Mouse (Mus musculus) left cerebral cortex, postnatal 10 days (tissue): Measurements from ENCODE around the gene Arl15. TPM values are rescaled to one million over a fixed set of nuclear protein-coding genes. Genes with fewer than 3 reads are reported as not detected.
A peak's percentile ranks its signal among the peaks of the same experiment; 100 is the strongest.

Experiments used
- DNase-seq, 2 experiments: peaks; one replicate each; pipeline ENCODE4 v3.0.0; 2021 to 2022; ENCODE audit warnings: low spot score in 2 of 2, mixed read lengths in 1 of 2; ENCODE audit errors: extremely low spot score in 1 of 2
- intact Hi-C: fragments of 180-260 bp; cut with DNase I; formaldehyde crosslinking; loops from one replicate; pipeline ENCODE4 v1.15.1; 2025
- total RNA-seq, 2 experiments: library from RNA; stranded (reverse); gene quantifications; 2 replicates each; pipeline ENCODE4 v1.2.3; 2021

Gene Arl15
- total RNA-seq, 2 experiments from 2014 or later, result 53.8 to 59.3 TPM

DNA sequence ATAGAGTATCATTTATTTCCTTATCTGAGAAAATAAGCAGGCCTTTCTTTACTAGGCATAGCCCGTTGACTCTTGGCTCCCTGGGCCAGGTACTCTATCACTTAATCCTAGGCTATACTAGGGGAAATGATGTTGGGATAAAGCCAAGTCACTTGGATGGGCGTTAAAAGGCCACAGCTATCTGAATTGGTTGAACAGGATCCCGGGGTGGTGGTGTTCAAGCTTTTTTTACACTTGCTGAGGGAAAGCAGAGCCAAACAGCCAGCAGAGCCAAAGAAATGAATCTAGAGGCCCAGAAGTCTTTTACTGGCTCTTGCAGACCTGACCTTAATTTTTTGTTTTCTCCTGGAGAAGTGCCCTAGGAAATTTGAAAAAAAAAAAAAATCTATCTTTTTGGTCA, 145.4 kb downstream of the Arl15 start:
- DNase-seq, result no peak
- intact Hi-C loops, result no loop called here

DNA sequence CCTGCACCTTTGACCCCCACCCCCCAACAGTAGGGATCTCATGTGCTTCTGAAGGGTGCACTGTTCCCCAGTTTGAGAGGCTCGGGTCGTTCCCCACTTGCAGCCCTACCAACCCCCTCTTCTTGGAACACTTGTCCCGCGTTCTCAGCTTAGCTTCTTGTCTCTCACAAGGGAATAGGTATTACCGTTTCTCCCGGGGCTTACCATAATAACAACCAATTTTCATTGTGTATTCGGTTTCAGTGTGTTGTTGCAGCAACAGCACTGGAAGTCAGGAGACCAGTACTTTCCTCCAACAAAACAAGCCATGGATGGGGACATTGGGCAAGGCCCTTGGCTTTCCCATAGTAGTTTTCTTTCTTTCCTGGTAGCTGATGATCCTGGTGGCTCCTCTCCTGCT, 145.8 kb downstream of the Arl15 start:
- intact Hi-C loops, result no loop called here
- DNase-seq, result no peak

DNA sequence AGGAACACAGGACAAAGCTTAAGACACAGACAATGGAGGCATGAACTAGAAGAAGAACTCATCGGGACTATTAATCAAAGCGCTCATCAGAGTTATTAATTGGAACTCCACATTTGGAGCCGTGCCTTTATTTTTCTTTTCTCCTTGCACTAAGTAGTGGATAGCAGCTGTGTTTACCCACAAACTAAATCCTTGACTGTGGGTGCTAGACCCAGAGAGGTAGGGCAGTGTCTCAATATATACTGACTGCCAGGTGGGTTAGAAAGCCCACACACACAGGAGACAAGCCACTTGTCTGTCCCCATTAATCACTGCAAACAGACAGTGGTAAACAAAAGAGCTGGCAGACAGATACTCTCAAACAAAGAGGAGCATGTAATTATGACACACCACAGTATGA, 147.6 kb downstream of the Arl15 start:
- DNase-seq, result no peak
- intact Hi-C loops, result no loop called here

DNA sequence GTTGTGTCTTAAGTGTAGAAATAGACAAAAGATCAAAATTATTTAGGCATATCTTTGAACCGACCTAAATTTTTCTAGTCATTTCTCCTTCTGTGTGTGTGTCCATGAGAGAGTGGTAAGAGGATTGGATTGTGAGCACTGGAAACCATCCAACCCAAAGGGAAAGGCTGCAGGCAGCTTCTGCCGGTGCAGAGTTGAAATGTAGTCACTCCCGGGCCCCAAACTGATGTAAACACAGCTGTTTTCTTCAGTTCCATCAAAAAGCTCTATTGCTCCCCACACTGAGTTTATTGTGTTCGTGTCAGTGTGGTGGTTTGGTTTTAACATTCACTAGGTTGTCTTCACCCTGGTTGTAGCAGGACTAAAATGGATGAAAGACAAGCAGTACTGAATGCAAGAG, 153.2 kb downstream of the Arl15 start:
- intact Hi-C loops, result no loop called here
- no peak for DNase-seq

DNA sequence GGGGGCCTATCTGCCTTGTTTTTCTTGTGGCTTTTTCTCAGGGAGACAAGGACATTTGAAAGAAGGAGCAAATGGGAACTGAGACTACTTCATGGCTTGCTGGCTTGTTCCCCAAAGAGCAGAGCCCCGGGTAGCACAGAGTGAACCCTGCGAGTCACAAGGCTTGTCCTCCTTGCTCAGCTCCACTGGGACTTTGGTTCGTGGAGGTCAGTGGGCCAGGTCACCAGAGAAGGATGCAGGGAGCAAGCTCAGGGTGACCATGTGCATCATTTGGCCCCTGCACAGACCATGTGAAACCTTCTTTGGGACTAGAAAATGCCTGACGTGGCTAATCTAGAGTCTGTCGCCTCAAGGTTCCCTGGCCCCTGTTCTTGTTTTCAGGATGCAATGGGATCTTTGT, 155.4 kb downstream of the Arl15 start:
- peak in 1 of 2 experiments; percentile 27 for DNase-seq
- intact Hi-C loops, result no loop called here

DNA sequence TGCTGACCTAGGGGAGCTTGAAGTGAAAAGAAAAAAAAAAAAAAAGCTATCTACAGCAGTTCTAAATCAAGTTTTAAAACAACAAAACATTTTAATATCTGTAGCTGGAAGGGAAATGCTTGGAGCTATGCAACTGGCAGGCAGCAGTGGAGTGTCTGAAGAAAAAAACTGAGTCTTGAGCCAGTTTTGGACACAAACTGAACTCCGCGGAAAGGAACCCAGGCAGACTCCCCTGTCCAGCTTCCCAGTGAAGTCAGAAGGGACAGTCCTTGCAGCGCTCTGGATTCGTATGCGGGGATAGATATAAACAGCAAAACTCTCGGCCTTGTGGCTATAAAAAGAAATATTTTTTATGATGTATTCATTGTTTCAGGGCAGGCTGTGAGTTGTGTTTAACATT, 155.8 kb downstream of the Arl15 start:
- DNase-seq, result no peak
- intact Hi-C loops, result no loop called here

DNA sequence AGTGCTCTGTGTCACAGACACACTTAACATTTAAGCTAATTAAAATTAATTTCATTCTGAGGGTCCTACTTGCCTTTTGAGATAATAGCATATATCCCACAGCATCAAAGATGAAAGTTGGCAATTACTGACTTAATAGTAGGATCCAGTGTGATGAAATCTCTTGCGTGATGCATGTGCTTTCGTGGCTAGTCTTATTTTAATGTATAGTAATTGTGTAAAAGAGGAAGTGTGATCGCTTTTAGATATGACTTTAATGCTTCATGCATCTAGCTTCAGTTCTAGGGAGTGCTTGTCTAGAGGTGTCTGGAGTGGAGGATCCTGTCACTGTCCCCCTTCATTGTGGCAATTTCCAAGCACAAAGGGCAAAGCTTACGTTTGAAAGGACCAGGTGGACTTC, 163.1 kb downstream of the Arl15 start:
- DNase-seq, result no peak

DNA sequence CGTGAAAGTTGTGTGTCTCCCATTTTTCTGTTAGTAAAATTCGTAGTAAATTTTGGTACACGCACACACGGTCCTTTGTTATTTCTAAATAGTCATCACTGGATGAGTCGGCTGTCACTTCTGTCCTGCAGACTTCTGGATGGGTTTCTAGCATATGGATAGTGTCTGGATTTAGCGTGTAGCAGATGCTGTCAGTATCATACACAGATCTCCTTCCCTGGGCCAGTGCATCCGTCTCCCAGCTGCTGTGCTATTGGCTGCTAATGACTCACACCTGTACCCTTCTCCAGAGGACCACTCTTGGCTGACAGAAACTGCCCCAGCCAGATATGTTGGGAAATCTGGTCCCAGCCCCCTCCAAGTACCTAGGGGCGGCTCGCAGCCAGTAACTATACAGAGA, 170.6 kb downstream of the Arl15 start:
- DNase-seq, result no peak
- intact Hi-C loops, result no loop called here

More for the DNA sequence above, 163.1 kb downstream of the Arl15 start:
- intact Hi-C loops, result no loop called here

DNA sequence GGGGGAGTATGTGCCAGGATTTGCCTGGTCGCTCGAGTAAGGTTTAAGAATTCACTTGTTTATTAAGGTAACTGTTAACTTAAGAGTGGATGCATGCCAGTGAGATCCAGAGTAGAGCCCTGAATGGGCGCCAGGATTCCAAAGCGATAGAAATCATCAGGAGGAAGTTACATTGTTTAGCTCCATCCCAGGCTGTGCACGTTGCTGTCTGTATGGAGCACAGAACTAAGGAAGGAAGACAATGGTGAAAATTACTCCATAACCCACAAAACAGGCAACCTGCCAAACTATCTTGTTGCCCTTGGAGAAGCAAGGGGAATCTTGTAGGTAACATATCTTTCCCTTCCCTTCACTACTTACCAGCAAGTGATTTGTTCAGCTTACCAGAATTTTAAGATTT, 176.4 kb downstream of the Arl15 start:
- no peak for DNase-seq
- intact Hi-C loops, result no loop called here

DNA sequence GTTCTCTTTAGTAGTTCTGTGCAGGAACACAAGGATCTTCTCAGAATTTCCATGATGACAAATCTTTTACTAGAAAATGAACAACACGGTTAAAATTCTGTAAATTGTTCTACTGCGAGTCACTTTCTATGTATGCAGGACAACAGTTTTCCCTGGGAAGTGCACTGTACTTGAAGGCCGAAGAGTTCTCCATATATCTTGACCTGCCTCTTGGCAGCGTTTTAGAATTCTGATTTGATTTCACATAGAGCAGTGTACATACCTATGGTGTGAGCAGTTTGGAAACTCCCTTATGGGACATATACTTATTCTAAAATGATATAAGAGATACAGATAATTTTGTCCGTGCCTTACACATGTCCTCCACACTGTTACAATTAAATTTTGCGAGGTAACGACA, 178.1 kb downstream of the Arl15 start:
- intact Hi-C loops, result no loop called here
- no peak for DNase-seq

DNA sequence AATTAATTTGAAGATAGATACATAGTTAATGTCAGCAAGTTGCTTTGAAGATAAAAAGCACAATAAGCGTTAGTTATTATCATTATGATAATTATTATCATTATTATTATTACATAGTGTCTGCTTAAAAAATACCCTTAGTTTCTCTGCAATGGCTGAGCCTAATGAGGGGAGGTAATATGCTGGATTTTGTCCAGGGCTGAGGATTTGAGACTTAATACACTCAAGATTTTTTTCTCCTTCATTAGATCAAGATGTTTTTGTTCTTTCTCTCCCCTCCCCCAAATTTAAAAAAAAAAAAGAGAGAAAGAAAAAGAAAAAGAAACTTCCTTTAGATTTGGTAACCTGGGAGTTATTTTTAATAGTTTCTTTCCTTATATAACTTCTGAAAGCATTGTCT, 180.6 kb downstream of the Arl15 start:
- intact Hi-C loops, result no loop called here
- no peak for DNase-seq

DNA sequence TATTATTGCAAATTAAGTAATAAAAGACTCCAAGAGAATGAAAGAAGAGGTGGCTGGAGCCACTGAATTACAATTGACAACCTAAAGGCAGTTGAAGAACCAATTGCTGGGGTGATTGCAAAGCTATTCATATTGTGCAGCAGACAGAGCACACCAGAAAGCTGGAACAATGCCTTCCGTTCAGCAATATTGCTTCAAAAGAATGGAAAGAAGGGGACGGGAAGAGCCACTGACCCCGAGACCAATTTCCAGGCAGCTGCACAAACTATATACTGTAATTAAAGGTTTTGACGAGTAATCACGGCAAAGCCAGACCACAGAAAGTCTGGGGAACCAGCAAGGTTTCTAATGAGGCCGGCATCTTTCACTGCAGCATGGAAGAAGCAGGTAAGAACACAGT, 181.4 kb downstream of the Arl15 start:
- intact Hi-C loops, result no loop called here
- no peak for DNase-seq

DNA sequence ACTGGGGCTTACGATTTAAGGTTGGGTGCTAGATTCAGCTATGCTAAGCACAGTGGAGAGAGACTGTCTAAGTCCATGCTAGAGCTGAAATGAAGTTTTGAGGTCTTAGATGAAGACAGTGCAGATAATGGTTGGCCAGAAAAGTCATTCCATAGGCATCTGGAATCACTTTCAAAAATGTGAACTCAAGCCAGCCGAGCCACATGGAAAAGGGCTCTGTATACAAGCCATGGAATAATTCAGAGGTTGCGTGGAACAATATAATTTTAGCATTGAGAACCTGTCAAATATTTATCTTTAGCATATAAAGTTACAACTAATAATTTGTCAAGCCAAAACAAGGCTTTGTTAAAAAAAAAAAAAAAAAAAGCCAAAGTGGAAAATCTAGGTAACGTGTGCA, 182.6 kb downstream of the Arl15 start:
- intact Hi-C loops, result no loop called here
- no peak for DNase-seq

DNA sequence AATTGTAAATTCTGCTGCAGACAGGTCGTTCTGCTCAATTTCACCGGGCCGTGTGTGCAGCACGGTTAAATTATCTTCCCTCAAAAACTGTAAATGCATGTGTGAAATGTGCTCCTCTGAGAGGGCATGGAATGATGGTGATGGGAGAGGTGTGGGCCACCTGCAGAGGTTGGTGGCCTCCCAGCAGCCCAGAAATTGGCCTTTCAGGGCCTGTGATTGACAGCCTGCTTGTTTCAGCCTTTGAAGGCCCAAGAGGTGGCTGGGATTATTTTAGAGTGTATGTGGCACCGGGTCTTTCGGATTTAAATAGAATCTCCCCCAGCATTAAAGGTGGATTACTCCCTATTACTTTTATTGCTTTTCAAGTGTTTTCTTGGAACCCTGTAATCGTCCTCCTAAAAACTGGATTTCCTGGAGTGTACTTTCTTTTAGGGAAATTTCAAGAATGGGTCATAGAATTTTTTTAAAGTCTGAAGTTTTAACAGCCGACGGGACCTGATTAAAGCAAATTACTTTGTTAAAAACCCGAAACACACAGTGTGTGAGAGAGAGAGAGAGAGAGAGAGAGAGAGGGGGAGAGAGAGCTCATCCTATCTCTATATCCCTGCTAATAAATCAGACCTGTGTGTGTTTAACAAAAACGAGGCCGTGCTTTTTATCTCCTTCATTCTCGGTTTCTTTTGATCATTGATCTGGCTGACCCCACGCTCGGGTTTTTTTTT, 186.6 kb downstream of the Arl15 start:
- no peak for DNase-seq
- intact Hi-C loops, result no loop called here

DNA sequence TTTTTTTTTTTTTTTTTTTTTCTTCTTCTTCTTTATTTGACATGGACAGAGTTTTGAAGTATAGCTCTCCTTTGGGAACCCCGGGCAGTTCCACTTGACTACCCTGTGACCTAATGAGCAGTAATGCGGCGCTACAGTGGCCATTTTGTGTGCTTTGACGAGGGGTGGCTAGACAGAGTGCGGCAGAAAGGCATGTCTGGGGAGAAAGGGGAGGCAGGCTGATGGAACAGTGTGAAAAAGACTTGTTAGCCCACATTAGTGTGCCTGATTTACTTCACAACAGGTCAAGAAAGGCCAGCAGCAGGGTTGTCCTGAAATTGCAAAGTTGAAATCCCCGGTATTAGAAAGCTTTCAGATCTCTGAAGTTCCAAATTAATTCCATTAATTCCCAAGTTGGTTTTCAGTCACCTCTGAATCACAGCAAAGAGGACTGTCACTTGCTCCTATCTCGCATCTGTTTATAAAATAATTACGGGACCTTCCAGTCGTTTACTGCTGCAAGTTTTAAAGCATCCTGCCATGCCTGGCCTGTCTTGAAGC, 187.2 kb downstream of the Arl15 start:
- DNase-seq, result no peak
- intact Hi-C loops, result no loop called here

DNA sequence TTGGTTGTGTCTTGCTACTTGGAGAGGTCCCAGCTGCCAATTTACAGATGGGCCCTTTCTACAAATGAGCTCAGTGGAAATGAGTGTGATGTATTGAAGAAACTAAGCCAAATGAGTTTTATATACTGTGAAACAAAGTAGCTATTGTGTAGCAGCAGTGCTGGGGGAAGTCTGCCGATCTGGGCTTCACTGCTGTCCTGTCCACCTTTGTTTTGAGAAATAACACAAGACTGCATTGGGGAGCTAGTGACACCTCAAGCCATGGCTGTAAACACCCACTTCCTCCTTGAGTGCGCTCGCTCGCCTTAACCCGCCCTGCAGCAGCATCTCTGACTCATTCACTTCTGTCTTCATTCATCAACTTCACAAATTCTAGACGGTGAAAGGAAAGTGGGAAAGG, 189.3 kb downstream of the Arl15 start:
- intact Hi-C loops, result no loop called here
- no peak for DNase-seq

DNA sequence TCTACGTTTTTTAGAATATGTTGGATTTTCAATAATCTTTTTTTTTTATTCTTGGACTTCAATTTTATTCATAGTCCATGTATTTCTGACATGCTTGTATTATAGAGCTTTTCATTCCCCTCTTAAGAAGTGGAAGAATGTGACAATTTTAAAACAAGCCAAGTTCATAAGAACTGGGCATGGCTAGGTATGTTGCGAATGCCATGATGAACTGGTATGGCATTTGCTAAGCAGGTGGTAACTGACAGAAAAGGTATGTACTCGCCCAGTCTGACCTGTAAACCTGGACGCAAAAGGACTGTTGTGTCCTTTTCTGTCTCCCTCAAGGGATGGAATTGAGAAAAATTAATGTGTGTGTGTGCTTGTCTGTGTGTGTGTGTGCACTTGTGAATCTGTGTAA, 190.2 kb downstream of the Arl15 start:
- no peak for DNase-seq
- intact Hi-C loops, result no loop called here

DNA sequence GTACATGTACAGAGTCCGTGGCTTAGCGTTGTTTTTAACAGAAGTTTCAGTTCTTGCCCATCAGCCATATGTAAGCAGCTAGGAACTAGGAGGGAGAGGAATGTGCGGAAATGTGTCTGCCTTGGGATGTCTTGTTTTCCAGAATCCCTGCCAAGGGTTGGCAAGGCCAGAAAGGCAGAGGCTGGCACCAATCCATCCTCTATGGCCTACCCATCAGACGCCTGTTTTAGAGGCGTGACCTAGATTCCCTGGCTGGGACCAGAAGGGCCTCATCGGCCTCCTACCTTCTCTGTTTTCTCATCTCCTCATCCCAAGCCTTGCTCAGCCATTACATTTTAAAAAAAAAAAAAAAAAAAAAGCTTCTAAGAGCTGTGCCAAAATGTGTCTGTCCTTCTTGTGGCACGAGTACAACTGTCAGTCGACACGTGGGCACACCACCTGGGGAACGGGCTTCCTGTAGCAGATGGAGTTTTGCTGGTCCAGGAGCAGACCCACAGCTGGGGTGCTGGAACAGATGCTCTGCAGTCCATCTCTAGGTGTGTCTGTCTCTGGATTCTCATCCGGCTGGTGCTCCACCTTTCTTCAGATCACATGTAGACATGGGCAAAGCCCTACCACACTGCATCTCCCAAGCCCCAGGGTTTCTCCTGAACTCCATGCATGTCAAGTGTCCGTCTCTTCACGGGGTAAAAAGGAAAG, 192.7 kb downstream of the Arl15 start:
- intact Hi-C loops, result no loop called here
- peak in 1 of 2 experiments; percentile 38 for DNase-seq

DNA sequence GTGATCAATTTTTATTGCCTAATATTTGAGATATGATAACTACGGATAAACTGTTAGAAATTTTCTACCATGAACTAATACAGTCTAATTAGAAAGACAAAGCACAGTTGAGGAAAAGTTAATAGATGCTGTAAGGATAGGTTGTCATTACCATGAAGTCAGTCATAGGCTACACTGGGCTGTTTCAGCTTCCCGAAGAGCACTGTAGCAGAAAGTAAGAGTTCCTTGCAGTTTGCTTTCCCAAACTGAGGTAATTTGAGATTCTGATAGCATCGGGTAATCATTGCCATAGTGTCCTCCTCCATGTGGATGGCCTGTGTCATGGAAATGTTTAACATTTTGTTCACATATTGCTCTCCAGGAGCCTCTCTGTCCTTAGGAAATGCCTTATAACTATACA, 195.9 kb downstream of the Arl15 start:
- intact Hi-C loops, result no loop called here

DNA sequence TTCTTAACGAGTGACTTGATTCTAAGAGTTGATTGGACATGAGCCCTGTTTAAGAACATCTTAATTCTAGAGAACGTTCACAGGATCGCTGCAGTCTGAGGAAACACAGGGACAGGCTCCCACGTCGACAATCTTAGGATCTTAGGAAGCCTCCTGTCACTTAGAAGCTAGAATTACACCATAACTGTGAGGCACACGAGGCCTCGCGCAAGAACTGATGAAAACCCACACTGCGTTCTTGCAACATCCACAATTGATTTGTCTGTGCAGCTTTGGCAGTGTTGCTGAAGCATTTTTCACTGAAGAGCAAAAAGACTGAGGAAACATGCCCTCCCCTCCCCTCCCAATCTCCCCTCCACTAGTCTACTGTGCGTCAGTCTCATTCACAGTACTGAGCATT, 196.4 kb downstream of the Arl15 start:
- no peak for DNase-seq
- intact Hi-C loops, result no loop called here

More for the DNA sequence above, 195.9 kb downstream of the Arl15 start:
- DNase-seq, result no peak
